Mouse (Mus musculus) MEL (cell line): ENCODE data around the gene Zfp740. TPM values are rescaled to one million over a fixed set of nuclear protein-coding genes. Genes with fewer than 3 reads are reported as not detected.

Experiments
- DNase-seq: peaks from one replicate; pipeline ENCODE4 v3.0.0; 2011; ENCODE audit warnings: low read depth, low spot score
- H3K27ac ChIP-seq: 2 replicates; pipeline ENCODE4 v1.5.1; 2012; ENCODE audit warnings: low read depth, mild to moderate bottlenecking, control low read depth, low read length, moderate library complexity; ENCODE audit not compliant: control insufficient read depth
- H3K27me3 ChIP-seq, 2 experiments: fragments of 150-350 bp in 1 of 2; sonication (generic) in 1 of 2; 2 replicates each; pipeline ENCODE4 v1.6.1; 2012; ENCODE audit warnings: low read length in 2 of 2, mild to moderate bottlenecking in 2 of 2, improper control_type of control experiment in 1 of 2, moderate library complexity in 1 of 2; ENCODE audit not compliant: insufficient read depth in 2 of 2, control insufficient read depth in 1 of 2
- H3K36me3 ChIP-seq, 2 experiments: 2 replicates each; pipeline ENCODE4 v1.6.1; 2012 to 2014; ENCODE audit warnings: low read length in 2 of 2, improper control_type of control experiment in 1 of 2, inconsistent platforms in 1 of 2, mild to moderate bottlenecking in 1 of 2; ENCODE audit not compliant: insufficient read depth in 2 of 2, control insufficient read depth in 1 of 2
- H3K4me1 ChIP-seq, 2 experiments: fragments of 150-350 bp in 1 of 2; sonication (generic) in 1 of 2; 2 replicates each; pipeline ENCODE4 v1.6.1; 2012; ENCODE audit warnings: low read length in 2 of 2, improper control_type of control experiment in 1 of 2, mild to moderate bottlenecking in 1 of 2; ENCODE audit not compliant: insufficient read depth in 2 of 2, control insufficient read depth in 1 of 2
- H3K4me3 ChIP-seq, 2 experiments: fragments of 150-350 bp in 1 of 2; sonication (generic) in 1 of 2; 2 replicates each; pipeline ENCODE4 v1.5.1; 2012; ENCODE audit warnings: low read depth in 2 of 2, low read length in 2 of 2, mild to moderate bottlenecking in 2 of 2, moderate library complexity in 2 of 2, control low read depth in 1 of 2, improper control_type of control experiment in 1 of 2; ENCODE audit not compliant: control insufficient read depth in 1 of 2, insufficient read depth in 1 of 2
- H3K79me2 ChIP-seq: 2 replicates; pipeline ENCODE4 v1.6.1; 2012; ENCODE audit warnings: mild to moderate bottlenecking, low read length, moderate library complexity; ENCODE audit not compliant: control insufficient read depth, poor library complexity, insufficient read depth
- H3K9ac ChIP-seq: 2 replicates; pipeline ENCODE4 v1.6.1; 2012; ENCODE audit warnings: low read depth, mild to moderate bottlenecking, control low read depth, low read length, moderate library complexity; ENCODE audit not compliant: control insufficient read depth, poor library complexity, severe bottlenecking
- H3K9me3 ChIP-seq: fragments of 150-350 bp; sonication (generic); replicated peaks from 2 replicates; pipeline ENCODE4 v1.6.1; 2012; ENCODE audit warnings: mild to moderate bottlenecking, low read length, improper control_type of control experiment, moderate library complexity; ENCODE audit not compliant: insufficient read depth
- CHD1 ChIP-seq: IDR thresholded peaks from 2 replicates; pipeline ENCODE4 v1.6.1; 2012; ENCODE audit warnings: low read depth, mild to moderate bottlenecking, inconsistent platforms, low read length, improper control_type of control experiment
- CHD2 ChIP-seq: IDR thresholded peaks from 2 replicates; pipeline ENCODE4 v1.6.1; 2011; ENCODE audit warnings: low read length, improper control_type of control experiment
- ELF1 ChIP-seq: IDR thresholded peaks from 2 replicates; pipeline ENCODE4 v1.6.1; 2014; ENCODE audit warnings: low read depth, mild to moderate bottlenecking, inconsistent platforms, low read length, improper control_type of control experiment, moderate library complexity
- EP300 ChIP-seq, 2 experiments: IDR thresholded peaks; 2 replicates each; pipeline ENCODE4 v1.6.1; 2011; ENCODE audit warnings: improper control_type of control experiment in 2 of 2, low read length in 2 of 2, low read depth in 1 of 2, mild to moderate bottlenecking in 1 of 2
- ETS1 ChIP-seq: IDR thresholded peaks from 2 replicates; pipeline ENCODE4 v1.6.1; 2012; ENCODE audit warnings: low read depth, mild to moderate bottlenecking, inconsistent platforms, low read length, improper control_type of control experiment, moderate library complexity
- GABPA ChIP-seq: IDR thresholded peaks from 2 replicates; pipeline ENCODE4 v1.6.1; 2012; ENCODE audit warnings: low read depth, mild to moderate bottlenecking, inconsistent platforms, low read length, improper control_type of control experiment, moderate library complexity
- HCFC1 ChIP-seq: IDR thresholded peaks from 2 replicates; pipeline ENCODE4 v1.6.1; 2012; ENCODE audit warnings: low read depth, mild to moderate bottlenecking, inconsistent platforms, low read length, improper control_type of control experiment, moderate library complexity
- JUND ChIP-seq: IDR thresholded peaks from 2 replicates; pipeline ENCODE4 v1.6.1; 2011; ENCODE audit warnings: low read depth, mild to moderate bottlenecking, improper control_type of control experiment, low read length
- KAT2A ChIP-seq: conservative IDR thresholded peaks from 2 replicates; pipeline ENCODE4 v1.6.1; 2012; ENCODE audit warnings: low read depth, low read length, improper control_type of control experiment, inconsistent platforms
- MAZ ChIP-seq: IDR thresholded peaks from 2 replicates; pipeline ENCODE4 v1.6.1; 2012; ENCODE audit warnings: low read depth, mild to moderate bottlenecking, inconsistent platforms, low read length, improper control_type of control experiment
- POLR2A ChIP-seq, 2 experiments: IDR thresholded peaks; 2 replicates each; pipeline ENCODE4 v1.6.1; 2011 to 2012; ENCODE audit warnings: low read length in 2 of 2, mild to moderate bottlenecking in 2 of 2, control low read depth in 1 of 2, improper control_type of control experiment in 1 of 2, low read depth in 1 of 2, moderate library complexity in 1 of 2; ENCODE audit not compliant: control insufficient read depth in 1 of 2, insufficient read depth in 1 of 2, poor library complexity in 1 of 2
- POLR2AphosphoS2 ChIP-seq: IDR thresholded peaks from 2 replicates; pipeline ENCODE4 v1.6.1; 2011; ENCODE audit warnings: low read length, improper control_type of control experiment
- RAD21 ChIP-seq: IDR thresholded peaks from 2 replicates; pipeline ENCODE4 v1.6.1; 2011; ENCODE audit warnings: mild to moderate bottlenecking, low read depth, low read length, improper control_type of control experiment
- SMC3 ChIP-seq: IDR thresholded peaks from 2 replicates; pipeline ENCODE4 v1.6.1; 2011; ENCODE audit warnings: low read depth, low read length, improper control_type of control experiment
- TBP ChIP-seq: IDR thresholded peaks from 2 replicates; pipeline ENCODE4 v1.8.0; 2011; ENCODE audit warnings: low read depth, low read length, improper control_type of control experiment
- TCF12 ChIP-seq: IDR thresholded peaks from 2 replicates; pipeline ENCODE4 v1.6.1; 2014; ENCODE audit warnings: low read depth, mild to moderate bottlenecking, inconsistent platforms, low read length, improper control_type of control experiment, moderate library complexity
- UBTF ChIP-seq: IDR thresholded peaks from 2 replicates; pipeline ENCODE4 v1.6.1; 2012; ENCODE audit warnings: low read depth, mild to moderate bottlenecking, inconsistent platforms, low read length, improper control_type of control experiment, moderate library complexity, borderline replicate concordance; ENCODE audit not compliant: insufficient read depth
- USF1 ChIP-seq: IDR thresholded peaks from 2 replicates; pipeline ENCODE4 v1.6.1; 2014; ENCODE audit warnings: low read depth, mild to moderate bottlenecking, inconsistent platforms, low read length, improper control_type of control experiment, moderate library complexity
- USF2 ChIP-seq, 2 experiments: IDR thresholded peaks; 2 replicates each; pipeline ENCODE4 v1.6.1; 2011 to 2012; ENCODE audit warnings: improper control_type of control experiment in 2 of 2, low read length in 2 of 2, borderline replicate concordance in 1 of 2, inconsistent platforms in 1 of 2, low read depth in 1 of 2, mild to moderate bottlenecking in 1 of 2; ENCODE audit not compliant: insufficient read depth in 1 of 2
- ZC3H11A ChIP-seq: IDR thresholded peaks from 2 replicates; pipeline ENCODE4 v1.6.1; 2012; ENCODE audit warnings: low read depth, mild to moderate bottlenecking, inconsistent platforms, low read length, improper control_type of control experiment
- ZKSCAN1 ChIP-seq: IDR thresholded peaks from 2 replicates; pipeline ENCODE4 v1.6.1; 2012; ENCODE audit warnings: low read depth, mild to moderate bottlenecking, inconsistent platforms, low read length, improper control_type of control experiment, moderate library complexity
- ZMIZ1 ChIP-seq: IDR thresholded peaks from 2 replicates; pipeline ENCODE4 v1.6.1; 2012; ENCODE audit warnings: low read depth, mild to moderate bottlenecking, inconsistent platforms, low read length, improper control_type of control experiment, moderate library complexity
- ZNF384 ChIP-seq: IDR thresholded peaks from 2 replicates; pipeline ENCODE4 v1.6.1; 2012; ENCODE audit warnings: low read depth, mild to moderate bottlenecking, inconsistent platforms, low read length, improper control_type of control experiment
- polyA plus RNA-seq, 2 experiments: library from polyadenylated mRNA; stranded (reverse) in 1 of 2; unstranded in 1 of 2; fragments of >175 nt in 1 of 2; fragments of >200 nt in 1 of 2; gene quantifications; 2 replicates each; pipeline versions ENCODE4 v1.2.1 to v1.2.4; 2012; ENCODE audit warnings: low replicate concordance in 2 of 2, low read depth in 1 of 2; ENCODE audit not compliant: insufficient read length in 2 of 2, insufficient read depth in 1 of 2, missing spikeins in 1 of 2
- total RNA-seq: library from RNA; depleted of rRNA; stranded (reverse); fragments of 300-350 nt; gene quantifications from 2 replicates; pipeline ENCODE4 v1.2.3, GENCODE M21; 2012

Gene Zfp740
- total and polyA plus RNA-seq, 3 experiments: 39.9 to 50.1 TPM; not detected in 1

- Histone ChIP-seq H3K27me3 (no peaks in the 10 kb centered on the region), H3K4me1 (peaks cover 4 to 17% of the 10 kb centered on the region in 2 experiments; a peak in 3 of 4 replicates), H3K4me3 (no peak overlapping the region), H3K27ac (no peak overlapping the region), H3K9me3 (no peaks in the 10 kb centered on the region), H3K9ac (no peak overlapping the region), H3K79me2 (no peaks in the 10 kb centered on the region), H3K36me3 (peaks cover 0 to 8% of the 10 kb centered on the region in 2 experiments; a peak in 2 of 4 replicates)
- TF ChIP-seq MAZ (no peak), RAD21 (no peak), POLR2AphosphoS2 (no peak), GABPA (no peak)
- DNase-seq: no peak
Measured at GRCm38 (mm10) chr15:102173581-102173980, 29.5 kb upstream of the Zfp740 start.

- Histone ChIP-seq H3K4me3 (no peak overlapping the region), H3K9ac (no peak overlapping the region), H3K4me1 (peaks cover 4 to 17% of the 10 kb centered on the region in 2 experiments; a peak in 3 of 4 replicates), H3K9me3 (no peaks in the 10 kb centered on the region), H3K27ac (no peak overlapping the region), H3K36me3 (peaks cover 0 to 8% of the 10 kb centered on the region in 2 experiments; a peak in 2 of 4 replicates), H3K79me2 (no peaks in the 10 kb centered on the region), H3K27me3 (no peaks in the 10 kb centered on the region)
- DNase-seq: no peak
- no peak for TF ChIP-seq POLR2AphosphoS2
Measured at GRCm38 (mm10) chr15:102175736-102176319, 27.2 kb upstream of the Zfp740 start.

GRCm38 (mm10) chr15:102176571-102177316, 26.3 kb upstream of the Zfp740 start:
- Histone ChIP-seq H3K36me3 (peaks cover 0 to 8% of the 10 kb centered on the region in 2 experiments; a peak in 2 of 4 replicates), H3K9me3 (no peaks in the 10 kb centered on the region), H3K9ac (no peak overlapping the region), H3K27me3 (no peaks in the 10 kb centered on the region), H3K4me1 (peaks cover 4 to 17% of the 10 kb centered on the region in 2 experiments; a peak in 3 of 4 replicates), H3K79me2 (no peaks in the 10 kb centered on the region), H3K27ac (no peak overlapping the region), H3K4me3 (peak overlapping the region in 1 of 2 experiments; percentile 12; a peak in 3 of 4 replicates)
- peak; percentile 76 for DNase-seq
- TF ChIP-seq HCFC1: no peak
- TF ChIP-seq EP300 (IDR thresholded peaks at IDR 0.05; ENCODE audit: low read depth in 1 of 2, low read length in 2 of 2): peak; percentile 60 to 63
- no peak for TF ChIP-seq CHD1
- no peak for TF ChIP-seq GABPA
- TF ChIP-seq USF1: no peak
- TF ChIP-seq UBTF: no peak
- TF ChIP-seq ZC3H11A: no peak
- no peak for TF ChIP-seq ZNF384
- TF ChIP-seq ELF1: no peak
- TF ChIP-seq ZKSCAN1: no peak
- 0 out of 2 replicates have a peak, but pooled peaks have one; percentile 32 for TF ChIP-seq ZMIZ1
- TF ChIP-seq TCF12: peak; percentile 64
- TF ChIP-seq JUND: no peak
- TF ChIP-seq KAT2A: no peak
- no peak for TF ChIP-seq USF2 (IDR thresholded peaks at IDR 0.05; ENCODE audit: borderline replicate concordance in 1 of 2, insufficient read depth in 1 of 2, low read depth in 1 of 2, low read length in 2 of 2)
- no peak for TF ChIP-seq TBP
- no peak for TF ChIP-seq CHD2
- TF ChIP-seq POLR2A (IDR thresholded peaks at IDR 0.05; ENCODE audit: control insufficient read depth in 1 of 2, insufficient read depth in 1 of 2, low read depth in 1 of 2, low read length in 2 of 2, poor library complexity in 1 of 2): no peak
- TF ChIP-seq ETS1: peak; percentile 47; the same call in 1 of the 2 replicates
- TF ChIP-seq SMC3: peak; percentile 7; the same call in 1 of the 2 replicates
